Mouse (Mus musculus) megakaryocyte, embryonic 14.5 days (primary cell): ENCODE results near the gene Pygo2.
"Not testable (repeated sequence)": the region's sequence is repeated elsewhere in the genome, so short reads cannot be mapped to it uniquely, and the experiment has no call there.

ENCODE experiments used
- FLI1 ChIP-seq: IDR thresholded peaks from 2 replicates; pipeline ENCODE4 v1.6.1; 2012; ENCODE audit warnings: low read length, inconsistent platforms, mixed read lengths
- GATA1 ChIP-seq: IDR thresholded peaks from 3 replicates; pipeline ENCODE4 v1.6.1; 2012; ENCODE audit warnings: mixed read lengths, low read length, inconsistent platforms, borderline replicate concordance

DNA sequence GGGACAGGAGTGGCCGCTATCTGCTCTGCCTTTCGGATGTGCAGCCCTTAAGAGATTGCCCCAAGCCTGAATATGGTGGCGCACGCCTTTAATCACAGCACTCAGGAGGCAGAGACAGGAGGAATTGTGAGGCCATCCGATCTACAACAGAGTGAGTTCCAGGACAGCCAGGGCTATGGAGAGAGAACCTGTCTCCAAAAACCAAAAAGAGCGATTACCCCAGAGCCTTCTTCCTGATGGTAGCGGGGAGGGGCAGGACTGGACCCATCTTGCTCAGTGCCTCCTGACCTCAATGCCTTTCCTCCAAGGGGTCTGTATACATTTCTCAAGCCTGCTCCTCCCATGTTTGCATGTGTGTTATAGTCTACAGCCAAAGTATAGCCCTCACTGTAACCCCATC is 993 bp upstream of the Pygo2 start:
- TF ChIP-seq GATA1, FLI1: not testable (repeated sequence)
